Mouse (Mus musculus): ENCODE results near the gene Fn3k.
A peak's percentile ranks its signal among the peaks of the same experiment; 100 is the strongest.

The Fn3k gene

GRCm38 (mm10) chr11:121434156-121435155, at the start of gene Fn3k:
Fn3k (plus strand) TSS chr11:121434913.
- DNase-seq = peak; percentile 96

GRCm38 (mm10) chr11:121387750-121388553, 46.8 kb upstream of the Fn3k start, which contains the start of gene Rab40b:
Rab40b (minus strand) TSS chr11:121388251.
- peak; percentile 83 for DNase-seq

GRCm38 (mm10) chr11:121388554-121388945, 46.2 kb upstream of the Fn3k start:
- no peak for DNase-seq

GRCm38 (mm10) chr11:121390793-121391192, 43.9 kb upstream of the Fn3k start:
- DNase-seq = no peak

GRCm38 (mm10) chr11:121392405-121392804, 42.3 kb upstream of the Fn3k start:
- no peak for DNase-seq

- no peak for DNase-seq
These were observed 27.2 kb upstream of the Fn3k start for GRCm38 (mm10) chr11:121407366-121408155.

GRCm38 (mm10) chr11:121414762-121415161, 20.0 kb upstream of the Fn3k start:
- DNase-seq = no peak

- no peak for DNase-seq
These were observed 19.4 kb upstream of the Fn3k start for GRCm38 (mm10) chr11:121415351-121415750.

- no peak for DNase-seq
These were observed 16.7 kb upstream of the Fn3k start for GRCm38 (mm10) chr11:121417971-121418370.

- no peak for DNase-seq
These were observed 15.8 kb upstream of the Fn3k start for GRCm38 (mm10) chr11:121418932-121419331.

GRCm38 (mm10) chr11:121420379-121420778, 14.3 kb upstream of the Fn3k start:
- DNase-seq = no peak

- peak; percentile 100 for DNase-seq
These were observed 13.7 kb upstream of the Fn3k start, which contains the start of gene Fn3krp for GRCm38 (mm10) chr11:121420830-121421552. Fn3krp (plus strand) TSS chr11:121421401.

- no peak for DNase-seq
These were observed 13.1 kb upstream of the Fn3k start for GRCm38 (mm10) chr11:121421553-121422173.

- DNase-seq = no peak
These were observed 1.3 kb upstream of the Fn3k start for GRCm38 (mm10) chr11:121433397-121433796.

GRCm38 (mm10) chr11:121437236-121437635, 2.5 kb downstream of the Fn3k start:
- no peak for DNase-seq

GRCm38 (mm10) chr11:121439686-121440292, 5.1 kb downstream of the Fn3k start:
- DNase-seq = no peak

GRCm38 (mm10) chr11:121441653-121442052, 6.9 kb downstream of the Fn3k start:
- no peak for DNase-seq

GRCm38 (mm10) chr11:121442076-121442475, 7.4 kb downstream of the Fn3k start:
- DNase-seq = no peak

GRCm38 (mm10) chr11:121451216-121451726, 16.6 kb downstream of the Fn3k start:
- peak; percentile 34 for DNase-seq

GRCm38 (mm10) chr11:121451753-121452635, 17.3 kb downstream of the Fn3k start, which contains the start of gene Tbcd:
Tbcd (plus strand) TSS chr11:121451949.
- peak; percentile 93 for DNase-seq

All from cerebellum, adult 11 months (tissue).